Mouse (Mus musculus) left cerebral cortex, adult 11 months (tissue): ENCODE measurements around the gene Megf11.
"Not testable (repeated sequence)": the region's sequence is repeated elsewhere in the genome, so short reads cannot be mapped to it uniquely, and the experiment has no call there.

Experiments used
- DNase-seq: peaks from one replicate; pipeline ENCODE4 v3.0.0; 2022; ENCODE audit warnings: low spot score

Gene Megf11

GRCm38 (mm10) chr9:64651181-64651580, 265.8 kb downstream of the Megf11 start:
- no peak for DNase-seq

- no peak for DNase-seq
These were observed 266.3 kb downstream of the Megf11 start for GRCm38 (mm10) chr9:64651689-64652088.

GRCm38 (mm10) chr9:64652138-64652537, 266.7 kb downstream of the Megf11 start:
- DNase-seq = no peak

- no peak for DNase-seq
These were observed 267.5 kb downstream of the Megf11 start for GRCm38 (mm10) chr9:64652841-64653361.

- no peak for DNase-seq
These were observed 269.3 kb downstream of the Megf11 start for GRCm38 (mm10) chr9:64654723-64655122.

GRCm38 (mm10) chr9:64656613-64657012, 271.2 kb downstream of the Megf11 start:
- no peak for DNase-seq

GRCm38 (mm10) chr9:64660222-64660621, 274.8 kb downstream of the Megf11 start:
- no peak for DNase-seq

GRCm38 (mm10) chr9:64664612-64665011, 279.2 kb downstream of the Megf11 start:
- no peak for DNase-seq

GRCm38 (mm10) chr9:64666549-64666948, 281.1 kb downstream of the Megf11 start:
- DNase-seq = no peak

- no peak for DNase-seq
These were observed 282.1 kb downstream of the Megf11 start for GRCm38 (mm10) chr9:64667513-64667912.

GRCm38 (mm10) chr9:64668001-64668400, 282.6 kb downstream of the Megf11 start:
- DNase-seq = no peak

- not testable (repeated sequence) for DNase-seq
These were observed 286.2 kb downstream of the Megf11 start for GRCm38 (mm10) chr9:64671341-64672319.

GRCm38 (mm10) chr9:64687122-64688014, 301.9 kb downstream of the Megf11 start:
- DNase-seq = no peak

GRCm38 (mm10) chr9:64688015-64688394, 302.6 kb downstream of the Megf11 start:
- no peak for DNase-seq

- DNase-seq = no peak
These were observed 305.3 kb downstream of the Megf11 start for GRCm38 (mm10) chr9:64690771-64691170.

- no peak for DNase-seq
These were observed 305.8 kb downstream of the Megf11 start for GRCm38 (mm10) chr9:64691176-64691575.

GRCm38 (mm10) chr9:64693094-64693493, 307.7 kb downstream of the Megf11 start:
- DNase-seq = no peak

- DNase-seq = no peak
These were observed 309.8 kb downstream of the Megf11 start for GRCm38 (mm10) chr9:64695266-64695665.

GRCm38 (mm10) chr9:64696404-64696803, 311.0 kb downstream of the Megf11 start:
- no peak for DNase-seq

- DNase-seq = no peak
These were observed 311.6 kb downstream of the Megf11 start for GRCm38 (mm10) chr9:64697006-64697405.

- no peak for DNase-seq
These were observed 312.3 kb downstream of the Megf11 start for GRCm38 (mm10) chr9:64697677-64698076.

GRCm38 (mm10) chr9:64698586-64698985, 313.2 kb downstream of the Megf11 start:
- no peak for DNase-seq
